Mouse (Mus musculus) midbrain, embryonic 16.5 days (tissue): ENCODE measurements around the gene Fam98b. TPM values are rescaled to one million over a fixed set of nuclear protein-coding genes. Genes with fewer than 3 reads are reported as not detected.
A peak's percentile ranks its signal among the peaks of the same experiment; 100 is the strongest.

Experiments
- ATAC-seq: fragments of 200-750 bp; cut with Nextera tagmentation; 2 replicates; pipeline ENCODE4 v1.8.0; 2017; ENCODE audit warnings: moderate TSS enrichment
- H3K27ac ChIP-seq: fragments of 300-500 bp; sonication (generic); 2 replicates; pipeline ENCODE4 v1.5.1; 2014; ENCODE audit warnings: mild to moderate bottlenecking, low read length, mixed read lengths
- H3K27me3 ChIP-seq: fragments of 300-500 bp; sonication (generic); 2 replicates; pipeline ENCODE4 v1.6.1; 2014; ENCODE audit warnings: low read depth, low read length, mixed read lengths; ENCODE audit not compliant: control insufficient read depth, insufficient read depth
- H3K36me3 ChIP-seq: fragments of 300-500 bp; sonication (generic); 2 replicates; pipeline ENCODE4 v1.6.1; 2014; ENCODE audit warnings: mild to moderate bottlenecking, low read length, moderate library complexity, mixed read lengths; ENCODE audit not compliant: control insufficient read depth, insufficient read depth
- H3K4me1 ChIP-seq: fragments of 300-500 bp; sonication (generic); 2 replicates; pipeline ENCODE4 v1.6.1; 2014; ENCODE audit warnings: mild to moderate bottlenecking, low read length, mixed read lengths; ENCODE audit not compliant: control insufficient read depth, insufficient read depth
- H3K4me2 ChIP-seq: fragments of 300-500 bp; sonication (generic); 2 replicates; pipeline ENCODE4 v1.6.1; 2014; ENCODE audit warnings: mild to moderate bottlenecking, low read length, mixed read lengths
- H3K4me3 ChIP-seq: fragments of 300-500 bp; sonication (generic); 2 replicates; pipeline ENCODE4 v1.5.1; 2014; ENCODE audit warnings: low read depth, mild to moderate bottlenecking, low read length, moderate library complexity, mixed read lengths
- H3K9ac ChIP-seq: fragments of 300-500 bp; sonication (generic); 2 replicates; pipeline ENCODE4 v1.6.1; 2014; ENCODE audit warnings: low read depth, low read length, mixed read lengths
- H3K9me3 ChIP-seq: fragments of 300-500 bp; sonication (generic); replicated peaks from 2 replicates; pipeline ENCODE4 v1.6.1; 2014; ENCODE audit warnings: mild to moderate bottlenecking, low read length, mixed read lengths; ENCODE audit not compliant: control insufficient read depth, poor library complexity, severe bottlenecking
- WGBS: fragments of 180-500 bp; shearing (Covaris S2); extraction: QIAGEN DNeasy Blood & Tissue Kit; methylation state at CpG from one replicate; pipeline ENCODE4 v1.1.7; 2014; 5-methylcytosine and 5-hydroxymethylcytosine counted together
- polyA plus RNA-seq: library from polyadenylated mRNA; unstranded; fragments of >200 nt; fragmentation: Nextera tagmentation; extraction: Ambion mirVana; gene quantifications from 2 replicates; pipeline ENCODE4 v1.2.1, GENCODE M21; 2015

Gene Fam98b
- polyA plus RNA-seq, 1 experiment from 2014 or later = 9.6 TPM

DNA sequence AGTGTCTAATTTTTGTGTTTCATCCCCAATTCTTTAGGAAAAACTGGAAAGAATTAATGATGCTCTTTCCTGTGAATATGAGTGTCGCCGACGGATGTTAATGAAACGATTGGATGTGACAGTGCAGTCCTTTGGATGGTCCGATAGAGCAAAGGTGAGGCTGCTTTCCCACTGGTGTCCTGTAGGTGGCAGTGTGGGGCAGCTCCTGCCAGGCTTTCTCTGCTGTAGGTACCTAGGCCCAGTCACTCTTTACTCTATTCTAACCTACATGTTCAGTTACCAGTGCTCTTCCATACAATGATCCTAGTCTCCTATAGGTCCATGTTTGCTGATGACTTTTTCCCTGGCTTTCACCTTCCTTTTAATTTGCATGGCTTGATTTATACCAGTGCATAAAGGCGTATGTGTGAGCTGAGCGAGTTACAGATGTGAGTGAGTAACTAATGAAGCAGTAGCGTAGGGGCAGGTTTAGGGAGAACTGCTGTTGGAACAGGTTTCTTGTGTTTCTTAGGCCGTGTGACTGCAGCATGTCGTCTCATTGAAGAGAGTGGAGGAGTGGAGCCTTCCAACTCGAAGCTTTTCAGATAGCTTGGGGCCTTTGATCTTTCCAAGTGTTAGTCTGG, 14.4 kb downstream of the Fam98b start:
- no peak overlapping the region for H3K9ac ChIP-seq
- no peaks in the 10 kb centered on the region for H3K27me3 ChIP-seq
- 76% methylated on average over 11 of the region's 11 CpGs for WGBS
- no peak overlapping the region for H3K4me2 ChIP-seq
- peaks cover 17% of the 10 kb centered on the region for H3K36me3 ChIP-seq
- H3K4me3 ChIP-seq = no peak overlapping the region
- peak; percentile 70 for ATAC-seq
- H3K9me3 ChIP-seq = no peaks in the 10 kb centered on the region
- no peaks in the 10 kb centered on the region for H3K4me1 ChIP-seq
- no peak overlapping the region for H3K27ac ChIP-seq

- no peaks in the 10 kb centered on the region for H3K36me3 ChIP-seq
- no peak for ATAC-seq
- H3K4me3 ChIP-seq = no peak overlapping the region
- no peak overlapping the region for H3K9ac ChIP-seq
- 87% methylated on average over 7 of the region's 7 CpGs for WGBS
- H3K27me3 ChIP-seq = no peaks in the 10 kb centered on the region
- H3K4me2 ChIP-seq = no peak overlapping the region
- no peak overlapping the region for H3K27ac ChIP-seq
- H3K4me1 ChIP-seq = no peaks in the 10 kb centered on the region
- no peaks in the 10 kb centered on the region for H3K9me3 ChIP-seq
Measured at GRCm38 (mm10) chr2:117288291-117288690, 38.8 kb downstream of the Fam98b start.

GRCm38 (mm10) chr2:117299596-117300448, 50.3 kb downstream of the Fam98b start:
- no peak overlapping the region for H3K4me2 ChIP-seq

DNA sequence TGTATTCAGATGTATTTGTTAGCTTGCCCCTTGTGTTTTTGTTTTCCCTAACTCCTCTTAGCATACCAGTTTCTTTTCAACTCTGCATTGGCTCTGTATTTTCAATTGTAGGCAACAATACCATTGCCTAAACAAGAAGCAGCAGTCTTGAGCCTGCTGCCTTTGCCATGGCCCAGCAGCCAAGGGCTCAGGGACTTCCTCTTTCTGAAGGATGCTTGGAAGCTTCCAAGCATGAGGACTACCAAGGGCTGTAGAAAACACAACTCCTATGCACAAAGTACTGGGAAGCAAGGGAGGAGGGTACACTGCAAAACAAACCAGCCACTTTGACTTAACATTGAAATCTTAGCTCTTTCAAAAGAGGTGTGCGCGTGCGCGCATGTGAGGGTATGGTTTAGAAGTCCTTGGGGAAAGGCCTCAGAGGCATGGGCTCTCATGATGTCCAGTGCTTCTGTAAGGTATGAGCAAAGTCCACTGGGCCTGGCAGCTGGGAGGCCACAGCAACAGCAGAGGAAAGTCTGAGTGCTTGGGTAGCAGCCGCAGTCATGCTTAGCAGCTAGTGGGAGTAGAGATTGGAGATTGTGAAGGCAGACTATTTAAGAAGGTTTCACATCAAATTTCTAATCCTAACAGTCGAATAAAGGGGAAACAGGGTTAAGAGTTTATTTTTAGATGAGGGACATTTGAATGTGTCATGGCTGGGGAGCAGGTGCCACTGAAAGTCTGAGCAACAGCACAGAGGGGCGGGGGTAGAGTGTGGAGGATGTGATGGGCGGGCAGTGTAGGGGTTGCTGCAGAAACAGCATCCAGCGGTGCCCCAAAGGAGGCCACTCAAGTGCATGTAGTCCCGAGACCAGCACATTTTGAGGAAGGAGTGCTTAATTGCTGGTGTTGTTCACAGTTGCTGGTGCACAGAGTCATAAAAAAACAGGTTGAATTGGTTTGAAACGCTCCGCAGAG, 54.1 kb downstream of the Fam98b start:
- ATAC-seq = no peak
- WGBS = 92% methylated on average over 12 of the region's 12 CpGs
- H3K27ac ChIP-seq = no peak overlapping the region

More at GRCm38 (mm10) chr2:117299596-117300448, 50.3 kb downstream of the Fam98b start:
- Histone ChIP-seq H3K4me3 (no peak overlapping the region), H3K27me3 (no peaks in the 10 kb centered on the region), H3K36me3 (no peaks in the 10 kb centered on the region), H3K27ac (no peak overlapping the region), H3K4me1 (no peaks in the 10 kb centered on the region), H3K9me3 (no peaks in the 10 kb centered on the region), H3K9ac (no peak overlapping the region)
- 87% methylated on average over 16 of the region's 16 CpGs for WGBS
- no peak for ATAC-seq

DNA sequence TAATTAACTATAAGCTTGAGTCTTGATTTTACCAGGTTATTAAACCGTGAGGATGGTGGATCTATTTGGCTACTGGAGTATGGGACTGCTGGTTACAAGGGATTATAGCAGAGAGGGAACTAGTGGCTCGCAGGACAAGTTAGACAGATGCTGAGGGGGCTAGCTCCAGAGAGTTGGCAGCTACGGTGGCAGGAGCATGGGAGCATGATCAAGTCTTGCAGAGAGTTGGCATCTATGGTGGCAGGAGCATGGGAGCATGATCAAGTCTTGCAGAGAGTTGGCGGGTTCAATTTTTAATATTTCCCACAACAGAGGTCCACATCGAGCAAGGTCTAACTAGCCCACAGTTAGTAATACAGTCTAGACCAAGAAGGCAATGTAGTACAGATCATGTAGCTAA, 55.4 kb downstream of the Fam98b start:
- no peak overlapping the region for H3K27ac ChIP-seq
- no peak overlapping the region for H3K4me3 ChIP-seq
- no peaks in the 10 kb centered on the region for H3K36me3 ChIP-seq
- H3K4me2 ChIP-seq = no peak overlapping the region
- ATAC-seq = no peak
- H3K4me1 ChIP-seq = no peaks in the 10 kb centered on the region
- no peaks in the 10 kb centered on the region for H3K9me3 ChIP-seq
- H3K9ac ChIP-seq = no peak overlapping the region
- no peaks in the 10 kb centered on the region for H3K27me3 ChIP-seq
- 93% methylated on average over 5 of the region's 5 CpGs for WGBS

More for the DNA sequence above, 54.1 kb downstream of the Fam98b start:
- Histone ChIP-seq H3K36me3 (no peaks in the 10 kb centered on the region), H3K4me3 (no peak overlapping the region), H3K9ac (no peak overlapping the region), H3K27me3 (no peaks in the 10 kb centered on the region), H3K9me3 (no peaks in the 10 kb centered on the region), H3K4me1 (no peaks in the 10 kb centered on the region), H3K4me2 (no peak overlapping the region)

- H3K27me3 ChIP-seq = no peaks in the 10 kb centered on the region
- H3K4me2 ChIP-seq = no peak overlapping the region
- no peak for ATAC-seq
- H3K4me3 ChIP-seq = no peak overlapping the region
- H3K4me1 ChIP-seq = peaks cover 11% of the 10 kb centered on the region; the same call in 1 of the 2 replicates
- H3K9me3 ChIP-seq = no peaks in the 10 kb centered on the region
- WGBS = 98% methylated on average over 3 of the region's 3 CpGs
- no peak overlapping the region for H3K9ac ChIP-seq
- H3K27ac ChIP-seq = no peak overlapping the region
- no peaks in the 10 kb centered on the region for H3K36me3 ChIP-seq
Measured at GRCm38 (mm10) chr2:117307959-117308358, 58.4 kb downstream of the Fam98b start.

- Histone ChIP-seq H3K4me1 (peaks cover 13% of the 10 kb centered on the region; the same call in 1 of the 2 replicates), H3K9ac (no peak overlapping the region), H3K4me2 (no peak overlapping the region), H3K9me3 (no peaks in the 10 kb centered on the region), H3K27me3 (no peaks in the 10 kb centered on the region), H3K4me3 (no peak overlapping the region), H3K36me3 (no peaks in the 10 kb centered on the region), H3K27ac (no peak overlapping the region)
- ATAC-seq = no peak
- 84% methylated on average over 2 of the region's 2 CpGs for WGBS
Measured at GRCm38 (mm10) chr2:117309046-117309445, 59.5 kb downstream of the Fam98b start.

- no peak overlapping the region for H3K4me2 ChIP-seq
- no peak overlapping the region for H3K9ac ChIP-seq
- no peaks in the 10 kb centered on the region for H3K27me3 ChIP-seq
- no peak for ATAC-seq
- no peaks in the 10 kb centered on the region for H3K36me3 ChIP-seq
- WGBS = 56% methylated on average over 1 of the region's 1 CpGs
- H3K9me3 ChIP-seq = no peaks in the 10 kb centered on the region
- peaks cover 13% of the 10 kb centered on the region; the same call in 1 of the 2 replicates for H3K4me1 ChIP-seq
- no peak overlapping the region for H3K4me3 ChIP-seq
- no peak overlapping the region for H3K27ac ChIP-seq
Measured at GRCm38 (mm10) chr2:117311349-117311748, 61.8 kb downstream of the Fam98b start.
